Mouse (Mus musculus) heart, postnatal 14 days (tissue): ENCODE data around the gene Cacng8. TPM values are rescaled to one million over a fixed set of nuclear protein-coding genes. Genes with fewer than 3 reads are reported as not detected.

Source experiments
- DNase-seq, 2 experiments: peaks; one replicate each; pipeline ENCODE4 v3.0.0; 2021 to 2022
- intact Hi-C: fragments of 180-260 bp; cut with DNase I; formaldehyde crosslinking; loops from one replicate; pipeline ENCODE4 v1.15.1; 2025
- total RNA-seq, 2 experiments: library from RNA; stranded (reverse); gene quantifications; 2 replicates each; pipeline ENCODE4 v1.2.3; 2021

Gene Cacng8
- total RNA-seq, 2 experiments from 2014 or later, result not detected

DNA sequence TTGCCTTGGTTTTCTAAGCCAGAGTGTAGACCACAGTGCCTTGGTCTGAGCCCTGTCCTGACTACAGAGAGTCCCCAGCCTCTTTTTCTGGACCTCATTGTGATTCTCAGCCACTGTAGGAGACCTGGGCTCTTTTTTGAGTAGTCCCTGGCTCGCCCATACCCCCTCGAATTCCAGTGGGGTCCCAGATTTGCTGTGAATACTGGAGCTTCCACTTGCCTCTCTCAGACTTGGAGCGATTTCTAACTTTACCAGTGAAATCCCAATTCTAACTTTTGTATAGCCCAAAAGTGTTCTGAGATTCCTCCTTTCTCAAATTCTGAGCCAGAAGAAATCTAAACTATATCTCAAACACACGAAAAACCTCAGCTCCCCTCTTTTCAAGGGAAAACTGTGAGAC is 33.4 kb downstream of the Cacng8 start, which contains the start of gene Cacng6:
TSS of gene Cacng6 (plus strand) at position 301 of the 400 bp plus-strand sequence.
- intact Hi-C loops, result no loop called here

DNA sequence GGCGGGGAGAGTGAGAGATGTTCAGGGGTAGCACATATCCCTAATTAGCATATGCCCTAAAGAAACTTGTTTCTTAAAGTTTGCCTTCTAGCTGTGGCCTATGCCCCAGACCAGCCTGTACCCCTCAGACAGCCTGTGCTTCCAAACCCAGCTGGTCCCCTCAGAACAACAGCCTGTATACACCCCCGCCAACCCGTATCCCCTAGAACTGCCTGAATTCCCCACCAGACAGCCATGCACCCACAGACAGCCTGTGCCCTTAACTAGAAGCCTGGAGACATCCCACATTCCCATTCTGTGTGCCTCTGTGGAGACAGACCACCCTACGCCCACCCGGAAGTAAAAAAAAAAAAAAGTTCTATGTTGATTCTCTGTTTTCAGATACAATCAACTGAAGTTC is 34.7 kb downstream of the Cacng8 start:
- intact Hi-C loops, result no loop called here
- no peak for DNase-seq

More for the DNA sequence above, 33.4 kb downstream of the Cacng8 start, which contains the start of gene Cacng6:
- no peak for DNase-seq

DNA sequence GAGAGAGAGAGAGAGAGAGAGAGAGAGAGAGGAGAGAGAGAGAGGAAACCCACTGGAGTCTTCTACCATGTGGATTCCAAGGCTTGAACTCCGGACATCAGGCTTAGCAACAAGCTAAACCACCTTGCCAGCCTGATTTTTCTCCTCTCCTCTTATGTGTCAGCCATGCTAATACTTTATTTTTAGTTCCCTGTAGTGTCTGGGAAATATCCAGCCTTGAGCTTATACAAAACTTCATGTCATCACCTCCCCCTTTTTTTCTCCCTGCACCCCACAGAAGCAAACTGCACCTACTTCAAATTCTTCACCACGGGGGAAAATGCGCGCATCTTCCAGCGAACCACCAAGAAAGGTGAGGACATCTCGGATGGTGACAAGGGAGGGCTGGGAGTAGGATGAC is 39.7 kb downstream of the Cacng8 start:
- no peak for DNase-seq
- intact Hi-C loops, result no loop called here

DNA sequence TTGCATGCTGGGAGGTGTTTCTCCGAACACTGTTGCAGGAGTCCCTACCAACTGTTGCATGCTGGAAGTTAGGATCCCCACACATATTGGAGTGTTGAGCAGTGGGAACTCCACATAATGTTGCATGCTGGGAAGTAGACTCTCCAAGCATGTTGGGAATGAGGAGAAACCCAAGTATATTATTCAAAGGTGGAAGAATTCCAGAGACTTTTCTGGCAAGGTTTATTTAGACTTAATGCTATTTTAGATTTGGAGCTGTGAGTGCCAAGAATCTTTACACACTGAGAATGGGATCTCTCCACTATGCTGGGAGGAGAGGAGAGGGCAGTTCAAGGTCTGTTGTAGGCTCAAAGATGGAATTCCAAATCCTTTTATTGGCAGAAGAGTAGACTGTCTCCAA is 41.6 kb downstream of the Cacng8 start:
- intact Hi-C loops, result no loop called here
- no peak for DNase-seq

DNA sequence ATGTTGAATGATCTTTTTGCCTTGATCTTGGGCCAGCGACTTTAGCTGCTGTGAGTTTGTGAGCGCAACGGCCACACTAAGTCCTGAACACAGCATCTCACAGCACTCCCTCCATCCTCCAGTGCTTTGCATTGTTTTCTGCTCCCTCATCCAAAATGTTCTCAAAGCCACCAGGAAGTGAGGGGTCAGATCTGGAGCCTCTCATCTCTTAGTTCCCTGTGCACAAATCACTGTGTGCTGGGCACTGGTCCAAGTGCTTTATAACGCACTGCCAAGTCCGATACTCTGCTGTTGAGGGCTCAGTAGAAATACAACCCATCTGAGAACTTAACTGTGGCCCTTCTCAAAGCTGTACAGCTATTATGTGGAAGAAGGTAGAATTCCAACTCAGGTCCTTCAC is 47.5 kb downstream of the Cacng8 start:
- intact Hi-C loops, result no loop called here
- peak; percentile 6 to 21 for DNase-seq

DNA sequence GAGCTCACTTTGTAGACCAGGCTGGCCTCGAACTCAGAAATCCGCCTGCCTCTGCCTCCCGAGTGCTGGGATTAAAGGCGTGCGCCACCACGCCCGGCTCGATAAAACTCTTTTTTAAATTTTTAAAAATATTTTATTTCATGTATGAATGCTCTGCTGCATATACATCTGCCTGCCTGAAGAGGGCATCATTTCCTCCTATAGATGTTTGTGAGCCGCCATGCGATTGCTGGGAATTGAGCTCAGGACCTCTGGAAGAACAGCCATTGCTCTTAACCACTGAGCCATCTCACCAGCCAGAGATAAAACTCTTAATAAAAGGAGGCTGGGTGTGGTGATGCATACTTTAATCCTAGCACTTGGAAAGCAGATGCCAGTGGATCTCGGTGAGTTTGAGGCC is 49.5 kb downstream of the Cacng8 start:
- intact Hi-C loops, result no loop called here
- DNase-seq, result no peak

DNA sequence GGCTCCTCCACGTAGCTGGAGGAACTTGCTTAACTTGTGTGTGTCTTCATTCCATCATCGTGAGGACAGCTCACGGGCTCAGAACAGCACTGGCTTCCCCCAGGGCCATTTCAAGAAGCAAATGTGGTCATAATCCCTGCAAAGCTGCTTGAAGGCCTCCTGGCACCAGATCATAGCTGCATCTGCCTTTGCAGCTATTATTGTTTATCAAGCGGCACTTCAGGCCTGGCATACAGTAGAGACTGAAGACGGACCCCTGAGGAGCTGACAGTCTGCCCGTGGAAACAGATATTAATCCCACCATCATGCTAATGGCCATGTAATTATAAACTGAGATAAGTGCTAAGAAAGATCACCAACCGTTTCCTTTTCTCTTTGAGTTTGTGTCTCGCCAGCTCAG is 50.0 kb downstream of the Cacng8 start:
- intact Hi-C loops, result no loop called here
- DNase-seq, result no peak

DNA sequence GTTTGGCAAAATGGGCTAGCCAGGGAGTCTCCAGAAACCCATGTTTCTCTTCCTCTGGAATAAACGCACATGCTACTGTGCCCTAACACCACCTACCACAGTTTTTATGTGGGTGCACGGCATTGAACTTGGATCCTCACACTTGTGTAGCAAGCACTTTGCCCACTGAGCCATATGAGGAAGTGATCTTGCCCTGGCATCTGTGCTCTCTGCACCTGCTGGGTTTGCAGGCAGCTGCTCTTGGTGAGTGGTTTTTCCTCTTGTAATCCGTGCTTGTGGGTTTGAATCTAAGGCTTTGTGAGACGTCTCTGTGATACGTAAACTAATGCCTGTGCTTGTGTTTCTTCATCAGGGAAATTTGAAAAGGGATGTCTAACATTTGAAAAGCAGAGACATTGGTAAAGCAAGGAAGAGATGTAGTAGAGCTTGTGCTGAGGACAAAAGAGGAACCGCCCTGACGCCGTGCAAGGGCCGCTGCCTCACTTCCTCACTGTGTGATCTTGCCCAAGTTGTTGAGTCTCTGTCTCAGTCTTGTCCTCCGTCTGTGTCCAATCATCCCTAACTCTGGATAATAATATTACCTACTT is 52.1 kb downstream of the Cacng8 start:
- intact Hi-C loops, result no loop called here

DNA sequence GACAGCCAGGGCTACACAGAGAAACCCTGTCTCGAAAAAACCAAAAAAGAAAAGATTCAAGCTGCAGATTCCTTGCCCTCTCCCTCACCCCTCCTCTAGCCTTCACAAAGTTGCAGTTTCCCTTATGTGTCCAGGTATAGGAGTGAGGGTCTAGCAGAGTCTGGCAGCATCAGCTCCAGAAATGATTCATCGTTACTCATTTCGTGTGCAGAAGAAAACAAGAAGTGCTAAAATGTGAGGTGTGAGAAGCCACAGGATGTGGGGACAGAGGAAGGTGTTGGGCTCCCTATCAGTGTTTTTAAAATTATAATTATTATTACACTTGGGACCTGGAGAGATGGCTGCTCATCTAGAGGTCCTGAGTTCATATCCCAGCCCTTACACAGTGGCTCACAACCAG is 54.2 kb downstream of the Cacng8 start:
- intact Hi-C loops, result no loop called here
- no peak for DNase-seq

More for the DNA sequence above, 52.1 kb downstream of the Cacng8 start:
- DNase-seq, result no peak

DNA sequence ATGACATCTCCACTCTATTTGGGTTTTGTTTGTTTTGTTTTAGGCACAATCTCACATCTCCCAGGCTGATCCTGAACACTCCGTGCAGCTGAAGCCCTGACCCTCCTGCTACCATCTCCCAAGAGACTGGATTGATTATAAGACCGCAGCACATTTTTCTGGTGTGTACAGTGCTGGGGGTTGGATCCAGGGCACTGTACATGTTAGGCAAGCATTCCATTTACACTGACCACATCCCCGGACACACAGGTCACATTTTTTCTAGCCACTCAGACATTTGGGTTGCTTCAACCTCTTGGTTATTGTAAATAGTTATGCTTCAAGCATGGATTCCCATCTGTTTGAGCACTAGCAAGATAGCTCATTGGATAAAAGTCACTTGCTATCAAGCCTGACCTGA is 56.1 kb downstream of the Cacng8 start:
- intact Hi-C loops, result no loop called here
- DNase-seq, result no peak

DNA sequence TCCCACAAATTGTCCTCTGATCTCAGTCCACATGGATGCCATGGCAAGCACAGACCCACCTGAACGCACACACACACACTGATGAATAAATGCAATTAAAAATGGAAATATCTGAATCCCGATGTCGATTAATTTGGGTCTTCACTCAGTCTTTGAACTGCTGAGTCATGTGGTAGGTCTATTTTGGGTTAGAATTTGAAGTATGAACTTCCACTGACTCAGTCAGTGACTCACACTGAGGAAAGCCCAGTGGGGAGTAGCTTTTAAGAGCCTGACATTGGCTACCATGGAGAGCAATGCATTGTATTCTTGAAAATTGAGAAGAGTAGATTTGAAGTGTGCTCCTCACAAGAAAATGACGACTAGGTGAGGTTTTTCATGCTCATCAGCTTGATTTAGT is 56.5 kb downstream of the Cacng8 start:
- intact Hi-C loops, result no loop called here
- no peak for DNase-seq

DNA sequence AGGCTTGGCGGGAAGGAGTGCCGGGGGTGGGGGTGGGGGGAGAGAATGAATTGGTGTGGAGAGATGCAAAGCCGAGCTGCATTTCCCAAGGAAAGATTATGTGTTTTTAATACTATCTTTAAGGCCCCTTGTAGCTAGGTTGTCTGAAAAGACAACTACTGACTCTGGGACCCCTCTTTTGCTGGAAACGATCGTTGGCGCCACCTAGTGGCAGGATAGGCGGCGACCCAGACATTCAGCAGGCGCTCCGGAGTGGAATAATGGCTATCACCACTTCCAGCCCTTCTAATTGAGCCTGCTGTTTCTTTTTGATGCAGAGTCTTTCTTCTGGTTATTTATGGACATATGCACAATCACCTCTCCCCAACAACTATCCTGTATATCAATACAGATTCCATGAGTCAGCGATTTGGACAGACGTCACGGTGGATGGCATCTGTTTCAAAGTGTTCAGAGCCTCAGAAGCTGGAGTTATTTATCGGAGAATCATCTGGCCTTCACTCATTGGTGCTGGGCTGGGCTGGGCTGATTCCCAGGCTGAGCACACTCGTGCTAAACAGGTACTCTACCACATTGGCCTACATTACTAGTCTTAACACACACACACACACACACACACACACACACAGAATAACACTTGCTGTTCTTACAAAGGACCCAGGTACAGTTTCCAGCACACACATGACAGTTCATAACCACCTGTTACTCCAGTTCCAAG is 58.4 kb downstream of the Cacng8 start:
- peak; percentile 82 to 87 for DNase-seq
- intact Hi-C loops, result loop anchor here (1.0 kb wide), 2 partner anchors 119 to 227 kb away; no protein-coding TSS in a partner anchor

DNA sequence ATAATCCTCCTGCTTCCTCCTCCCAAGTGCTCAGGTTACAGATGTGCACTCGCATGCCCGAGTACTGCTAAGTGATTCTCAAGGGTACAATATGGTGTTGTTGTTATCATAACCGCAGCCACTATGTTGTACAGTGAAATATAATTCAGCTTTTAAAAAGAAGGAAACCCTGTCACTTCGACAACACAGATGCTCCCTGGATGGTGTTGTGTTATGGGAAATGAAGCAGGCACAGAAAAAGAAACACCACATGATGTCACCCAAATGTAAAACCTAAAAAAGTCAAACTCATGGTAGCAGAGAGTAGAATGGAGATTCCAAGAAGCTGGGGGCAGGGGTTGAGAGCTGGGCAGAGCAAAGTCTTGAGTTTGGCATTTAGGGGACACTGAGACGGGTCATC is 60.2 kb downstream of the Cacng8 start:
- intact Hi-C loops, result no loop called here
- DNase-seq, result no peak

DNA sequence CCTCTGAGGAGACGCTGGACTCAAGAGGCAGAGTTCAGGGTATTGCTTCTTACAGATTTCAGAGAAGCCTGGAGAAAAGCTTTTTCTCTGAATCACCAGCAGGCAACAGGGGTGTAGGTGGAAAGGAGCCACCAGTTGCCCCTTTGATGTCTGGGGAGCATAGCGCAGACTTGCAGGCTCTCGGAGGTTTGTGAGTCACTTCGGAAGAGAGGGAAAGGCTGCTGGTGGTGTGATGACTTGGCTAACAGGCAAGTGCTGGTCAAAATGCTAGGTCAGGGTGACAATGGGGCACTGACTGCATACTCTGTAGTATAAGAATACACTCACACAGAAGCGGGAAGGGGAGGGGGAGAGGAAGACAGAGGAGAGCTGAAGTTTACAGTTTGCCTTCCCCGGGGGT is 60.7 kb downstream of the Cacng8 start:
- no peak for DNase-seq
- intact Hi-C loops, result no loop called here

DNA sequence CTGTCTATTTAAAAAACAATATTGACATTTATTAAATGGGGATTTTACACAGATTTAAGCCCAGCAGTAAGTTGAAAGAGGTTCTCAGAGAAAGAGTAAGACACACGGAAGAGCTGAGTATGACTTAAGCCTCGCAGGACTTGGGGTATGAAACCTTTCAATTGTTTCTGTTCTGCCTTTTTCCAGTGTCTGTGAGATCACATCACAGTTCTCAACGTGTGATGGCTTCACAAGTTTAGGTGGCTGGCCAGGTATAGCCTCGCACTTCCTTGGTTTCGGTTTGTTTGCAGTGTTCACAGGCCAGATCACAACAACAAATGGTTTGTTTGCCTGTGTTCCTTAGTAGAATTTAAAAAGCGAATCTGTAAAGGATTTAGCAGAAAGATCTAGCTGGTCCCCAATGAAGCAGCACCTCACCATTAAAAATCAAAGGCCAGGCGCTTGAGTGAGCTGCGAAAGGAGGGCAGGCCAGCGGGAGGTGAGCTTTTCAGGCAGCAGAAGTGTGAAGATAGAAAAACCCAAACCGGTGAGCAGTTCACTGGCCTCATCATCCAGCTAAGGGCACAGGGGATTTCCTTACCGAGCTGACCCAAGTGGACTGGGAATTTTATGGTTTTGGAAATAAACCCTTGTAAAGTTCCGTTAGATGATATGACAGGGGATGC is 62.5 kb downstream of the Cacng8 start:
- intact Hi-C loops, result no loop called here
- DNase-seq, result no peak

DNA sequence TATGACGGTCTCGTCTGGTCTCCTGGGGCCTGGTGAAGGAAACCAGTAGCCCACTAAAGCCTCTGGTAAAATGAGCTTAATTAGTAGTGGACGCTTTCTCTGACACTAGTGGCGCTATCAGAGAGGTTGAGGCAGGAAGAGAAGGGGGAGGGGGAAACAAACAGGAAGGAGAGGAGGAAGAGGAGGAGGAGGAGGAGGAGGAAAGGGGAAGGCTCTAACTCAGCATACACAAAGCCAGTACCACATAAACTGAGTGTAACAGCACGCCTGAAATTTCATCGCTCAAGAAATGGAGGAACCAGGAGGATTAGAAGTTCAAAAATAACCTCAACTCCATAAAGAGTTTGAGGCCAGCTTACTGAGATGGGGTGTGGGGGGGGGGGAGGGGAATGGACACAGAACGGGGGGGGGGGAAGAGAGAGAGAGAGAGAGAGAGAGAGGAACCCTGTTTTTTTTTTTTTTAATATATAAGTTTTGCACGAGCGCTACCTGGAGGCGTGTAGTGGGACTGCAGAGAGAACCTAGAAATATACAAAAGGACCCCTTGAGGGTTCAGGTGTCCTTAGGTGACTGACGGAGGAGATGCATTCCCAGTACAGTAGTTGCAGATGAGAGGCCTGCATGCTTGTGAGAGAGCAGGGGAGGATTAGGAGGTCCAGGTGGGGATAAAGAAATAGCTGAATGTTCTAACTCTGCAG is 63.2 kb downstream of the Cacng8 start:
- DNase-seq, result no peak
- intact Hi-C loops, result no loop called here

DNA sequence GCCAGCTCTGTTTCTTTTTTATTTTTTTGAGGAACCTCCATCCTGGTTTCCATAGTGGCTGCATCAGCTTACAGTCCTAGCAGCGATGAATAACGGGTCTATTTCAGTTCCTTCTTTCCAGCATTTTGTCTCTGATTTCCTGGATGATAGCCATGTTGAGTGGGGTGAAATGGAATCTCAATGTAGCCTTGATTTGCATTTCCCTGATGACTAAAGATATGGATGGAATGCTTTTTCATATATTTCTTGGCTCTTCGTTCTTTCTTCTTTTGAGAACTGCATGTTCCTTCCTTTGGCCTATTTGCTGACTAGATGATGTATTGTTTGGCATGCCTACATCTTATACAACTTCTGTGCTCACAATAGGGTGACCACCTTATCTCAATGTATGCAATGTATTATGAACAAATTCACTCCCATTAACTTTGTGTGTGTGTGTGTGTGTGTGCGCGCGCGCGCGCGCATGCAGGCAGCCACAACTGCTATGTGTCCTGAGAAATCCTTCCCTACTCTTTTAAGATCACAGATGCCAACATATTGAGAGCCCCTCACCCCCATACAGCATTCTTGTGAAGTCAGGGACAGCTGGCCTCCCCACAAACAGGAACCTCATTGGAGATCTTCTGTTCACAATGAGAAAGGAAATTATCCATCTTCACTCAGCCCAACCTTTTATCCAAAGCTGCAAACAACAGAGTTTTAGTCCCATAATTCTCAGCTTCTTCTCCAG is 66.8 kb downstream of the Cacng8 start:
- DNase-seq, result no peak
- intact Hi-C loops, result no loop called here

DNA sequence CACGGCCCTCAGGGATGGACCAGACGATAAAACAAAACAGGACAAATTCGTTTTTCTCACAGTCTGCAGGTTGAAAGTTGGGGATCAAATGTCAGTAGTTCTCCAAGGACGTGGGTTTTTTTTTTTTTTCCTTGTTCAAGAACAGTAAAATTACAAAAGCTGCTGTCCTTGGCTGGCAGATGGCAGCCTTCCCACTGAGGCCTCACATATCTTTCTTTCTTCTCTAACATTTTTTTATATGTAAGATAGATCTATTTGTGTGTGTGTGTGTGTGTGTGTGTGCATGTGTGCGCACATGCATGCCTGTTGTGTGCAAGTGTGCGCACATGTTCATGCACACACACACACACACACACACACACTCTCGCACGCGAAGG is 67.3 kb downstream of the Cacng8 start:
- DNase-seq, result no peak
- intact Hi-C loops, result no loop called here

DNA sequence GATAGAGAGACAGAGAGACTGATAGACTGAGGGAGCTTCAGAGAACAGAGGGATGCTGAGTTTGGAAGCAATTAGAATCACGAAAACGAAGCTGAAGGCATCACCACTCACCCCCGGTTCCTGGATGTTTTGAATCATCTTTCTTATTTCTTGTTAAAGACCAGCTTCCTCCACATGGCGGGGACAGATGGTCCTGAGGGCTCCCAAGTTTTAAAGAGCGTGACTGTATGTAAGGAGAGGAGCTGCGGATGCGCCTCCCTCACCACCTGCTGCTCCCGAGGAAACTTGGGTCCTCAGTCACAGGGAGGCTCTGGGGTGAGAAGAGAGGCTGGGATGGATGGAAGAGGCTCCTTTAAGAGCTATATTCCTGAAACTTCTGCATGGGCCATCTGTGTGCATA is 69.8 kb downstream of the Cacng8 start:
- intact Hi-C loops, result no loop called here
- DNase-seq, result no peak

DNA sequence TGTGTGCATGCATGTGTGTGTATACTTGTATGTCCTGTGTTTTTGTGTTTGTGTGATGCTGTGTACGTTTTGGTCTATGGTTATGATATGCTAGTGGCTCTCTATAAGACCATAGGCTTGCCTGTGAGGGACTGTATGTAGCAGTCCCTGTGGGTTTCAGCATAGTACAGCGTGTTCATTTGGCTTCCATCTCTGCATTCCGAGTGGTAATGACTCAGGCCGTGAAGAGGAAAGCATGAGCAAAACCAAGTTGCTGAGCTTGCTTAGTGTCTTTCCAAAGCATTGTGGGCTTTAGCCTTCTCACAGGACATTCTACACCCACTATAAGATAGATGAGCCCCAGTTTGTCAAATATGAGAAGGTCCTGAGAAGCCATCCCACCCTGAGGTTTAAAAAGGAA is 72.8 kb downstream of the Cacng8 start:
- no peak for DNase-seq
- intact Hi-C loops, result no loop called here
